Mouse (Mus musculus) heart, embryonic 15.5 days (tissue): ENCODE data around the gene Spcs2. TPM values are rescaled to one million over a fixed set of nuclear protein-coding genes. Genes with fewer than 3 reads are reported as not detected.

ENCODE experiments used
- ATAC-seq: fragments of 200-750 bp; cut with Nextera tagmentation; replicated peaks from 2 replicates; pipeline ENCODE4 v1.8.0; 2017; ENCODE audit warnings: low read depth, moderate TSS enrichment; ENCODE audit not compliant: insufficient number of reproducible peaks, insufficient read depth, low FRiP score
- H3K27ac ChIP-seq: fragments of 300-500 bp; sonication (generic); 2 replicates; pipeline ENCODE4 v1.5.1; 2015; ENCODE audit warnings: mild to moderate bottlenecking, inconsistent platforms
- H3K27me3 ChIP-seq: fragments of 300-500 bp; sonication (generic); 2 replicates; pipeline ENCODE4 v1.6.1; 2015; ENCODE audit warnings: inconsistent platforms
- H3K36me3 ChIP-seq: fragments of 300-500 bp; sonication (generic); 2 replicates; pipeline ENCODE4 v1.6.1; 2015; ENCODE audit warnings: mild to moderate bottlenecking, inconsistent platforms
- H3K4me1 ChIP-seq: fragments of 300-500 bp; sonication (generic); replicated peaks from 2 replicates; pipeline ENCODE4 v1.6.1; 2015; ENCODE audit warnings: inconsistent platforms
- H3K4me2 ChIP-seq: fragments of 300-500 bp; sonication (generic); 2 replicates; pipeline ENCODE4 v1.6.1; 2015; ENCODE audit warnings: inconsistent platforms, mild to moderate bottlenecking, moderate library complexity
- H3K4me3 ChIP-seq: fragments of 300-500 bp; sonication (generic); 2 replicates; pipeline ENCODE4 v1.5.1; 2015; ENCODE audit warnings: mild to moderate bottlenecking, inconsistent platforms
- H3K9ac ChIP-seq: fragments of 300-500 bp; sonication (generic); 2 replicates; pipeline ENCODE4 v1.6.1; 2015; ENCODE audit warnings: mild to moderate bottlenecking, inconsistent platforms
- H3K9me3 ChIP-seq: fragments of 300-500 bp; sonication (generic); replicated peaks from 2 replicates; pipeline ENCODE4 v1.6.1; 2016; ENCODE audit warnings: inconsistent platforms
- WGBS: fragments of 180-500 bp; shearing (Covaris S2); methylation state at CpG from one replicate; pipeline ENCODE4 v1.1.7; 2015; ENCODE audit warnings: mixed read lengths; 5-methylcytosine and 5-hydroxymethylcytosine counted together
- polyA plus RNA-seq: library from polyadenylated mRNA; unstranded; fragments of >200 nt; fragmentation: Nextera tagmentation; extraction: Ambion mirVana; gene quantifications from 2 replicates; pipeline ENCODE4 v1.2.1, GENCODE M21; 2015

The Spcs2 gene
- polyA plus RNA-seq, 1 experiment from 2014 or later = 188 TPM

GRCm38 (mm10) chr7:99891471-99891870 lies 28.2 kb upstream of the Spcs2 start:
- Histone ChIP-seq H3K4me3 (no peak overlapping the region), H3K36me3 (no peaks in the 10 kb centered on the region), H3K9me3 (no peaks in the 10 kb centered on the region), H3K9ac (no peak overlapping the region), H3K4me1 (0 out of 2 replicates have a peak, but pooled peaks cover 2% of the 10 kb centered on the region), H3K4me2 (no peak overlapping the region), H3K27me3 (no peaks in the 10 kb centered on the region), H3K27ac (no peak overlapping the region)
- no peak for ATAC-seq
- 49% methylated on average over 3 of the region's 3 CpGs for WGBS

GRCm38 (mm10) chr7:99890168-99890755 lies 27.0 kb upstream of the Spcs2 start:
- Histone ChIP-seq H3K27ac (no peak overlapping the region), H3K36me3 (no peaks in the 10 kb centered on the region), H3K4me2 (no peak overlapping the region), H3K9me3 (no peaks in the 10 kb centered on the region), H3K27me3 (no peaks in the 10 kb centered on the region), H3K4me3 (no peak overlapping the region), H3K4me1 (0 out of 2 replicates have a peak, but pooled peaks cover 2% of the 10 kb centered on the region), H3K9ac (no peak overlapping the region)
- 76% methylated on average over 3 of the region's 3 CpGs for WGBS
- ATAC-seq = no peak

GRCm38 (mm10) chr7:99889175-99889880 lies 26.1 kb upstream of the Spcs2 start:
- no peak for ATAC-seq
- Histone ChIP-seq H3K4me1 (0 out of 2 replicates have a peak, but pooled peaks cover 2% of the 10 kb centered on the region), H3K27me3 (no peaks in the 10 kb centered on the region), H3K27ac (no peak overlapping the region), H3K9me3 (no peaks in the 10 kb centered on the region), H3K9ac (no peak overlapping the region), H3K36me3 (no peaks in the 10 kb centered on the region), H3K4me3 (no peak overlapping the region), H3K4me2 (no peak overlapping the region)
- WGBS = 40% methylated on average over 10 of the region's 10 CpGs

DNA sequence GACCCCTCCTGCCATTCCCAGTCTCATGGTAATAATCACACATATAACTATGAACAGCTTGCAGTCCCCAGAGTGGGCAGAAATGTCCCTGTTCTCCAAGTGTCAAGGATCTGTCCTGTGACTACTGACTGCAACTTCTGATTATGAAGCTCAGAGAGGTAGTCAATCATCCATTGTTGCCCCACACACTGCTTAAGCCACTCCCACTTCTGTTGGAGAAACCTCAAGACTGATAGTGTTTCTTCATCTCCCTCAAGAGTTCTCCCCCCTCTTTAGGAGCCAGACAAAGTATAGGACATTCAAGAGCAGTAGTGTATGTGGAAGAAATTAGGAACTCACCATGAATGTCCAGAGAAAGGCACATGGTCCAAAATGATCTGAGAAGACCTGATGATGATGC lies 24.5 kb upstream of the Spcs2 start:
- no peaks in the 10 kb centered on the region for H3K9me3 ChIP-seq

DNA sequence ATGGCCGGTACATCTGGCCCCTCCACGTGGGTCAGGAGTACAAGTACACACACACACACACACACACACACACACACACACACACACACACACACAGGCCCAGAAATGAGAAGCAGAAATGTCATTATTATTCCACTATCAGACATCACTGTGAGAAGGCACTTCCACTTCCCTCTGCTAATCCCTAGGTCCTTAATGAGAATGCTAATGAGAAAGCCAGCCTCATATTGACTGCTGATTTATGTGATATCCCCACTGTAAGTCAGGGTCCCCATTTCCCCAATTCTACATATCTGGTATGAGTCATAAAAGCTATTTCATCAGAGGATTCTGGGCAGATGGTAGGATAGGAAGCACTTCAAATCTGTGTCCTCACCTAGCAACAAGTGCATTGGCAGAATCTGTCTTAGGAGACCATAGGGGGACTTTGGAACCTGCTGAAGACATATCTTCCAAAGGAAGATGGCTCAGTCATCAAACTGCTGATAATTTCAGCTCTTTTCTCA lies 24.0 kb upstream of the Spcs2 start:
- no peak overlapping the region for H3K27ac ChIP-seq
- H3K4me2 ChIP-seq = no peak overlapping the region
- no peaks in the 10 kb centered on the region for H3K27me3 ChIP-seq
- H3K9me3 ChIP-seq = no peaks in the 10 kb centered on the region
- 0 out of 2 replicates have a peak, but pooled peaks cover 2% of the 10 kb centered on the region for H3K4me1 ChIP-seq
- H3K36me3 ChIP-seq = no peaks in the 10 kb centered on the region
- H3K4me3 ChIP-seq = no peak overlapping the region
- no peak for ATAC-seq
- 74% methylated on average over 2 of the region's 2 CpGs for WGBS
- H3K9ac ChIP-seq = no peak overlapping the region

More for the DNA sequence above, 24.5 kb upstream of the Spcs2 start:
- H3K4me2 ChIP-seq = no peak overlapping the region
- no peaks in the 10 kb centered on the region for H3K27me3 ChIP-seq
- no peak overlapping the region for H3K27ac ChIP-seq
- no peaks in the 10 kb centered on the region for H3K36me3 ChIP-seq
- 0 out of 2 replicates have a peak, but pooled peaks cover 2% of the 10 kb centered on the region for H3K4me1 ChIP-seq
- no peak overlapping the region for H3K4me3 ChIP-seq
- H3K9ac ChIP-seq = no peak overlapping the region
- no peak for ATAC-seq

GRCm38 (mm10) chr7:99878254-99878653 lies 15.0 kb upstream of the Spcs2 start:
- 61% methylated on average over 2 of the region's 2 CpGs for WGBS
- ATAC-seq = no peak
- Histone ChIP-seq H3K9me3 (no peaks in the 10 kb centered on the region), H3K4me2 (no peak overlapping the region), H3K27me3 (peaks cover 3% of the 10 kb centered on the region; the same call in 1 of the 2 replicates), H3K36me3 (no peaks in the 10 kb centered on the region), H3K4me3 (no peak overlapping the region), H3K9ac (no peak overlapping the region), H3K27ac (no peak overlapping the region), H3K4me1 (peaks cover 11% of the 10 kb centered on the region)

DNA sequence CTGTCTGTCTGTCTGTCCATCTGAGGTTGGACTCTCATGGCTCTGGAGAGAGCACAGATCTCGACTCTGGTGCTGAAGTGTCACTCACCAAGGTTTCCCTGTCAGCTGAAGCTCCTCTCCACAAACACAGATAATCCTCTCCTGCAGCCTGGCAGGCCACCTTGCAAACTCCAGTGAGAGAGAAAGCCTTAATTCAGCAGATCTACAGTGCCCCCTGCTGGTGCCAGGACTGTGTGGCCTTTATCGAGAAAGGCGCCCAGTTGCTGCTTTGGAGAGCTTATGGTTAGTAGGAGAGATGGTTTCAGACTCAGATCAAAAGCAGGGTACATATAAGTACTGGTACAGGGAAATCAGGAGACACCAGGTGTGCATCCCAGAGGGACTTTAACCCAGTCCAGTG lies 13.1 kb upstream of the Spcs2 start:
- H3K4me2 ChIP-seq = no peak overlapping the region
- H3K4me3 ChIP-seq = no peak overlapping the region
- ATAC-seq = no peak; the same call in 1 of the 2 replicates
- H3K27me3 ChIP-seq = peaks cover 3% of the 10 kb centered on the region; the same call in 1 of the 2 replicates
- 2% methylated on average over 3 of the region's 3 CpGs for WGBS
- no peaks in the 10 kb centered on the region for H3K36me3 ChIP-seq
- no peaks in the 10 kb centered on the region for H3K9me3 ChIP-seq
- H3K4me1 ChIP-seq = peaks cover 11% of the 10 kb centered on the region
- H3K9ac ChIP-seq = no peak overlapping the region
- H3K27ac ChIP-seq = no peak overlapping the region

DNA sequence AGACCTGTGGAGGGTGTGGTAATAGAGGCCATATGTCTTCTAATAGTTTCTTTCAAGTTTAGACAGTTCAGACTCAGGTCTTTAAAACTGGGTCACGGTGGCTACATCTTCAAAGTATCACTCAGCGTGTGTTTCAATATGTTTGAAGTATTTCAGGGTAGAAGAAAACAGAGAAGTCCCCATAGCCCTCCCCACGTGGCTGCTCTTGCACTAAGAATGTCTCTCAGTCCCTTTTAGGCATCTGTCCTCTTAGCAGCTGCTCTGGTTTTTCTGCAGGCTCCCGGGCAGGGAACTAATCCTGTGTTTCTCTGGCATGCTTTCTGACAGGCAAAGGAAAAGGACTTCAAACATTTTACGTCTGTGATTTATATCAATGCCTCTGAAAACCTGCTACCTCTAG lies 12.6 kb upstream of the Spcs2 start:
- H3K9ac ChIP-seq = no peak overlapping the region
- no peaks in the 10 kb centered on the region for H3K36me3 ChIP-seq
- no peak overlapping the region for H3K4me3 ChIP-seq
- no peak overlapping the region for H3K4me2 ChIP-seq
- no peak for ATAC-seq
- H3K27me3 ChIP-seq = peaks cover 3% of the 10 kb centered on the region; the same call in 1 of the 2 replicates
- H3K4me1 ChIP-seq = peaks cover 11% of the 10 kb centered on the region
- no peaks in the 10 kb centered on the region for H3K9me3 ChIP-seq
- no peak overlapping the region for H3K27ac ChIP-seq
- WGBS = 32% methylated on average over 5 of the region's 5 CpGs

GRCm38 (mm10) chr7:99873965-99874364 lies 10.7 kb upstream of the Spcs2 start:
- ATAC-seq = no peak
- peaks cover 11% of the 10 kb centered on the region for H3K4me1 ChIP-seq
- 45% methylated on average over 6 of the region's 6 CpGs for WGBS
- no peak overlapping the region for H3K27ac ChIP-seq
- H3K9me3 ChIP-seq = no peaks in the 10 kb centered on the region
- H3K27me3 ChIP-seq = peaks cover 3% of the 10 kb centered on the region; the same call in 1 of the 2 replicates
- H3K4me3 ChIP-seq = no peak overlapping the region
- H3K4me2 ChIP-seq = no peak overlapping the region
- H3K9ac ChIP-seq = no peak overlapping the region
- H3K36me3 ChIP-seq = no peaks in the 10 kb centered on the region

GRCm38 (mm10) chr7:99869296-99869695 lies 6.0 kb upstream of the Spcs2 start:
- H3K9ac ChIP-seq = no peak overlapping the region
- no peaks in the 10 kb centered on the region for H3K36me3 ChIP-seq
- 65% methylated on average over 4 of the region's 4 CpGs for WGBS
- peaks cover 19% of the 10 kb centered on the region for H3K4me1 ChIP-seq
- H3K4me2 ChIP-seq = no peak overlapping the region
- no peak for ATAC-seq
- H3K27ac ChIP-seq = no peak overlapping the region
- no peaks in the 10 kb centered on the region for H3K9me3 ChIP-seq
- H3K4me3 ChIP-seq = no peak overlapping the region
- no peaks in the 10 kb centered on the region for H3K27me3 ChIP-seq

GRCm38 (mm10) chr7:99865219-99865618 lies 2.0 kb upstream of the Spcs2 start:
- Histone ChIP-seq H3K9me3 (no peaks in the 10 kb centered on the region), H3K9ac (no peak overlapping the region), H3K27ac (peak overlapping the region; percentile 46), H3K4me2 (no peak overlapping the region), H3K27me3 (no peaks in the 10 kb centered on the region), H3K4me3 (no peak overlapping the region), H3K4me1 (peaks cover 15% of the 10 kb centered on the region), H3K36me3 (no peaks in the 10 kb centered on the region)
- 26% methylated on average over 3 of the region's 3 CpGs for WGBS
- ATAC-seq = peak; percentile 74
